In the genomic region with DNA sequence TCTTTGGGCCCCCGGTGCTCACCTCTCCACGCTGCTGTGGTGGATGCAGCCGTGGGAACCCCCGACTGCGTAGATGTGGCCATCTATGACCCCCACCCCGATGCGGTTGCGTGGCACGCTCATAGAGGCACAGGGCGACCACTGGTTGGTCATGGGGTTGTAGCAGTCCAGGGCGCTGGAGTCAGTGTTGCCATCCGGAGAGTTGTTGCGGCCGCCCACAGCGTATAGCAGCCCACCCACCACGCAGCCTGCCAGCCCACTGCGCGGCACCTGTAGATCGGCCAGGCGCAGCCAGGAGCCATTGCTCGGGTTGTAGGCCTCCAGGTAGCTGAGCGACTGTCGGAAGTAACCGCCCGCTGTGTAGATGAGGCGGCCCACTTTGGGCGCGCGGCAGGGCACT, we compare ENCODE assay signal across 20 mouse cellular contexts. TPM values are rescaled to one million over a fixed set of nuclear protein-coding genes. Genes with fewer than 3 reads are reported as not detected.
DNase-seq lines count a peak whose midpoint lies in the region; ATAC-seq and TF ChIP-seq lines count a peak whose summit lies in the region.
"Had no signal": no experiment of that assay in that cellular context is flagged by ENCODE, and none has a peak within 500 bp of the region (broad histone marks: within the 10 kb centered on the region; RNA-seq: fewer than 3 reads in every experiment).

No protein-coding gene starts in this region.

- H3K9me3 ChIP-seq in megakaryocyte, embryonic 14.5 days: no peaks in the 10 kb centered on the region
- H3K9me3 ChIP-seq in ES-E14 (ENCODE audit: control insufficient read depth, insufficient read depth, low read depth, low read length): no peaks in the 10 kb centered on the region
- H3K9me3 ChIP-seq: forebrain, embryonic 10.5 days; forebrain, embryonic 15.5 days; hindbrain, embryonic 12.5 days; hindbrain, embryonic 15.5 days had no signal

- peak; percentile 34 for DNase-seq in cerebellum, adult 9-11 months
- DNase-seq in cerebellum, adult 9-10 months: no peak
- DNase-seq in ES-E14 (ENCODE audit: low read depth, low spot score): no peak
- DNase-seq in testis, postnatal 14 days (ENCODE audit: low spot score): peak; percentile 56
- no peak for DNase-seq in kidney, postnatal 10 days
- DNase-seq in kidney, postnatal 14 days: no peak
- DNase-seq: adrenal gland, adult 2 months; adrenal gland, postnatal 14 days; cerebellum, adult 11 months; cerebellum, adult 2 months; cerebellum, postnatal 14 days; gastrocnemius, postnatal 25 days; heart, adult 2 months had no signal

- in situ Hi-C loops in ES-E14 (cut with MboI; ENCODE audit: low sequenced_read_pairs in 2 of 2, unreplicated experiment in 2 of 2): no loop called here

- H3K27me3 ChIP-seq in megakaryocyte, embryonic 14.5 days (replicated peaks): no peaks in the 10 kb centered on the region
- H3K27me3 ChIP-seq: forebrain, embryonic 15.5 days; hindbrain, embryonic 12.5 days; hindbrain, embryonic 15.5 days; Patski had no signal

- peak overlapping the region; percentile 50 for H3K4me3 ChIP-seq in megakaryocyte, embryonic 14.5 days (replicated peaks)
- peak overlapping the region; percentile 57 to 68 for H3K4me3 ChIP-seq in ES-E14 (ENCODE audit: insufficient read depth in 1 of 2, low read depth in 1 of 2, low read length in 2 of 2, poor library complexity in 1 of 2, severe bottlenecking in 1 of 2)
- H3K4me3 ChIP-seq: forebrain, embryonic 10.5 days; forebrain, embryonic 15.5 days; heart, adult 2 months; hindbrain, embryonic 12.5 days; hindbrain, embryonic 15.5 days had no signal

- ATAC-seq in megakaryocyte, adult 5-6 weeks (ENCODE audit: poor library complexity, severe bottlenecking): no peak
- ATAC-seq: forebrain, embryonic 15.5 days; Patski had no signal

- H3K4me1 ChIP-seq in megakaryocyte, embryonic 14.5 days: peaks cover 72% of the 10 kb centered on the region
- peaks cover 7 to 33% of the 10 kb centered on the region in 2 experiments for H3K4me1 ChIP-seq in ES-E14 (ENCODE audit: control insufficient read depth in 2 of 2, insufficient read depth in 2 of 2, low read length in 2 of 2, poor library complexity in 1 of 2)

- no peak overlapping the region for H3K27ac ChIP-seq in ES-E14 (ENCODE audit: insufficient read depth, low read depth, low read length, poor library complexity, severe bottlenecking)
- H3K27ac ChIP-seq: forebrain, embryonic 10.5 days; forebrain, embryonic 15.5 days; heart, adult 2 months; hindbrain, embryonic 12.5 days; hindbrain, embryonic 15.5 days had no signal

- peaks cover 83% of the 10 kb centered on the region for H3K36me3 ChIP-seq in megakaryocyte, embryonic 14.5 days (replicated peaks; ENCODE audit: low read length)
- H3K36me3 ChIP-seq in ES-E14 (ENCODE audit: control insufficient read depth, insufficient read depth, low read length, poor library complexity, severe bottlenecking): peaks cover 19% of the 10 kb centered on the region; the same call in 1 of the 2 replicates

- H3K9ac ChIP-seq in ES-E14 (ENCODE audit: insufficient read depth, low read depth, low read length, poor library complexity, severe bottlenecking): peak overlapping the region; percentile 57
- H3K9ac ChIP-seq: forebrain, embryonic 15.5 days; hindbrain, embryonic 12.5 days; hindbrain, embryonic 15.5 days had no signal

TF ChIP-seq in ES-E14, 5 proteins besides CTCF, POLR2A, EP300 and RAD21:
- TF ChIP-seq MAFK (IDR thresholded peaks at IDR 0.05; ENCODE audit: insufficient read depth, low read depth, low read length) (no peak), CHD2 (IDR thresholded peaks at IDR 0.05; ENCODE audit: low read depth, low read length) (no peak)

RNA-seq across cellular contexts. Expression of a gene that starts 5.8 kb away (rescaled TPM):
- 47.4 and 49.4 TPM in 2 replicates for polyA plus RNA-seq in megakaryocyte, embryonic 14.5 days (2012; ENCODE audit: insufficient read depth, low replicate concordance)
- total RNA-seq in megakaryocyte, adult 5-6 weeks (2015): 17.7 and 18.8 TPM in 2 replicates
- 34.0 and 36.9 TPM in 2 replicates for total RNA-seq in megakaryocyte, adult 5-6 weeks (2017)
- total RNA-seq in ES-E14 (2012; rRNA removed): 23.3 and 27.4 TPM in 2 replicates

RNA-seq across cellular contexts. Expression of a gene that starts 14.9 kb away (rescaled TPM):
- polyA plus RNA-seq in megakaryocyte, embryonic 14.5 days (2012; ENCODE audit: insufficient read depth, low replicate concordance): not detected in 2 replicates
- total RNA-seq in megakaryocyte, adult 5-6 weeks (2015): 3.6 and 4.0 TPM in 2 replicates
- 7.9 and 9.0 TPM in 2 replicates for total RNA-seq in megakaryocyte, adult 5-6 weeks (2017)
- 0.27 and 0.53 TPM in 2 replicates for total RNA-seq in ES-E14 (2012; rRNA removed)
- polyA plus RNA-seq: Patski had no signal

RNA-seq across cellular contexts. Expression of a gene that starts 31.7 kb away (rescaled TPM):
- 53.1 and 67.2 TPM in 2 replicates for polyA plus RNA-seq in megakaryocyte, embryonic 14.5 days (2012; ENCODE audit: insufficient read depth, low replicate concordance)
- total RNA-seq in megakaryocyte, adult 5-6 weeks (2015): 14.6 and 15.0 TPM in 2 replicates
- 13.5 and 19.3 TPM in 2 replicates for total RNA-seq in megakaryocyte, adult 5-6 weeks (2017)
- 23.8 and 32.7 TPM in 2 replicates for total RNA-seq in ES-E14 (2012; rRNA removed)

RNA-seq across cellular contexts. Expression of a gene that starts 54.4 kb away (rescaled TPM):
- 32.6 and 47.4 TPM in 2 replicates for polyA plus RNA-seq in megakaryocyte, embryonic 14.5 days (2012; ENCODE audit: insufficient read depth, low replicate concordance)
- total RNA-seq in megakaryocyte, adult 5-6 weeks (2015): 28.0 and 28.4 TPM in 2 replicates
- total RNA-seq in megakaryocyte, adult 5-6 weeks (2017): 53.6 and 76.9 TPM in 2 replicates
- 81.6 and 108 TPM in 2 replicates for total RNA-seq in ES-E14 (2012; rRNA removed)

RNA-seq across cellular contexts. Expression of a gene that starts 57.8 kb away (rescaled TPM):
- 94.7 and 248 TPM in 2 replicates for polyA plus RNA-seq in megakaryocyte, embryonic 14.5 days (2012; ENCODE audit: insufficient read depth, low replicate concordance)
- 132 and 138 TPM in 2 replicates for total RNA-seq in megakaryocyte, adult 5-6 weeks (2015)
- 65.6 and 75.3 TPM in 2 replicates for total RNA-seq in megakaryocyte, adult 5-6 weeks (2017)
- 9.6 and 12.7 TPM in 2 replicates for total RNA-seq in ES-E14 (2012; rRNA removed)

Comparison
In these comparisons a context has a peak if more than half of its experiments do, and no peak if none do; other contexts are left out.
1. DNase-seq: peak in cerebellum, adult 9-11 months (single experiment) and testis, postnatal 14 days (single experiment); none in cerebellum, adult 9-10 months (single experiment), ES-E14 (single experiment), kidney, postnatal 10 days (single experiment) and kidney, postnatal 14 days (single experiment).